Mouse (Mus musculus) hindbrain, embryonic 13.5 days (tissue): ENCODE measurements around the gene Tle1. TPM values are rescaled to one million over a fixed set of nuclear protein-coding genes. Genes with fewer than 3 reads are reported as not detected.
A peak's percentile ranks its signal among the peaks of the same experiment; 100 is the strongest.

Source experiments
- ATAC-seq: fragments of 200-750 bp; cut with Nextera tagmentation; 2 replicates; pipeline ENCODE4 v1.8.0; 2017; ENCODE audit warnings: moderate TSS enrichment; ENCODE audit not compliant: low FRiP score
- H3K27ac ChIP-seq: fragments of 300-500 bp; sonication (generic); 2 replicates; pipeline ENCODE4 v1.5.1; 2015; ENCODE audit warnings: inconsistent platforms, mild to moderate bottlenecking, moderate library complexity
- H3K27me3 ChIP-seq: fragments of 300-500 bp; sonication (generic); 2 replicates; pipeline ENCODE4 v1.6.1; 2015; ENCODE audit warnings: mild to moderate bottlenecking, inconsistent platforms
- H3K36me3 ChIP-seq: fragments of 300-500 bp; sonication (generic); 2 replicates; pipeline ENCODE4 v1.6.1; 2015; ENCODE audit warnings: mild to moderate bottlenecking, inconsistent platforms
- H3K4me1 ChIP-seq: fragments of 300-500 bp; sonication (generic); replicated peaks from 2 replicates; pipeline ENCODE4 v1.6.1; 2015; ENCODE audit warnings: inconsistent platforms
- H3K4me2 ChIP-seq: fragments of 300-500 bp; sonication (generic); 2 replicates; pipeline ENCODE4 v1.6.1; 2015; ENCODE audit warnings: inconsistent platforms, mild to moderate bottlenecking, moderate library complexity
- H3K4me3 ChIP-seq: fragments of 300-500 bp; sonication (generic); 2 replicates; pipeline ENCODE4 v1.5.1; 2015; ENCODE audit warnings: mild to moderate bottlenecking, inconsistent platforms
- H3K9ac ChIP-seq: fragments of 300-500 bp; sonication (generic); 2 replicates; pipeline ENCODE4 v1.6.1; 2015; ENCODE audit warnings: mild to moderate bottlenecking, inconsistent platforms
- H3K9me3 ChIP-seq: fragments of 300-500 bp; sonication (generic); 2 replicates; pipeline ENCODE4 v1.6.1; 2016; ENCODE audit warnings: inconsistent platforms
- WGBS: fragments of 180-500 bp; shearing (Covaris S2); methylation state at CpG from one replicate; pipeline ENCODE4 v1.1.7; 2015; 5-methylcytosine and 5-hydroxymethylcytosine counted together
- polyA plus RNA-seq: library from polyadenylated mRNA; unstranded; fragments of >200 nt; fragmentation: Nextera tagmentation; extraction: Ambion mirVana; gene quantifications from 2 replicates; pipeline ENCODE4 v1.2.1, GENCODE M21; 2015

Tle1 gene
- polyA plus RNA-seq, 1 experiment from 2014 or later, result 45.1 TPM

DNA sequence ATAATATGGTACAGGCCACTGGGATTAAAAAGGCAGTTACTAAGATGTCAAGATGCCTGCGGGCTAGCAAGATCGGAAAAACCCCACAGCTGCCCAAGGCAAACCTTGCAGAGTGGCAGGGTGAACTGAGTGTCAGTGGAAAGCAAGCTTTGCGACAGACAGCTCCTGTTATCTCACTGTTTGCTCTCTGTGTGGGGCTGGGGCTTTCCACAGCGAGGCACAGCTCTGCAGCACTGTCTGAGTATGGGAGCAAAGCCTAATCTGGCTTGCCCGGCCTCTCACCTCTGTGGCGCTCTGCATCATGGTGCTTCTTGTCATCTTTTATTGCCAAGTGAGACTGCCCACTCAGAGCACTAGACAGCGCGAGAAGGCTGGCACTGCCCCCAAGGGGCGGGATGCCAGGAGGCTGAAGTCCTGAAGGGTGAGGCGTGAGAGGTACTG lies 42.8 kb downstream of the Tle1 start:
- peak; percentile 40; the same call in 1 of the 2 replicates for ATAC-seq
- H3K4me1 ChIP-seq, result peaks cover 29% of the 10 kb centered on the region
- H3K9me3 ChIP-seq, result no peaks in the 10 kb centered on the region
- 0 out of 2 replicates have a peak, but pooled peaks cover 6% of the 10 kb centered on the region for H3K27me3 ChIP-seq
- H3K4me2 ChIP-seq, result no peak overlapping the region
- H3K27ac ChIP-seq, result no peak overlapping the region
- 50% methylated on average over 10 of the region's 10 CpGs for WGBS
- H3K36me3 ChIP-seq, result peaks cover 13% of the 10 kb centered on the region
- H3K4me3 ChIP-seq, result no peak overlapping the region
- H3K9ac ChIP-seq, result no peak overlapping the region

DNA sequence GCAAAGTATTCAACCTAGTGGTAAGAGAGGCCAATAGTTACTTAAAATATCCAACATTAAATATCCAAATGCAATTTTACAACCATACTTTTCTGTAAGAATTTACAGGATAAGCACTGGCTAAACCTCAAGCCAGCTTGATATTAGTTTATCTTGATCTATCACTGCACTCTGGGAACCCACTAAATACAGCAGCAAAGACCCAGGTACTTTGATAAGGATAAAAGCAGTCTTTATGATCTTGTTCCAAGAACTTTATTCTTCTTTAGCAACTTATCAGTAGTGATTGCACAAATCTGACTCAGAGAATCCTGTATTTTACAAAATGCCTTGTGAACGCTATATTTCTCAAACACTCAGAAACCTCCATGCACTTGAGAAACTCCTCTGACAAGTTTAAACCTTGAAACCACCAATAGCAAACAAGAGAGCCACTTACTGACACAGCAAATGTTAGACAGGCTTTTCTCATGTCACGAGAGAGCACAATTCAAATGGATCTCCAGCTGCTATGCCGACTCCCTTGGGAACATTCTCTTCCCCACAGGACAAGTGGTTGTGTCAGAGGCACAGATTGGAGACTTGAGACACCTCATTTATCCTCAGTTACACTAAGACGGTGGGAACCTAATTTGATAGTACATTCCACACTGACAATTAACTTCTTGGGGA lies 50.1 kb downstream of the Tle1 start:
- Histone ChIP-seq H3K27ac (no peak overlapping the region), H3K9ac (no peak overlapping the region), H3K36me3 (no peaks in the 10 kb centered on the region), H3K9me3 (no peaks in the 10 kb centered on the region), H3K4me2 (no peak overlapping the region), H3K4me3 (no peak overlapping the region), H3K27me3 (no peaks in the 10 kb centered on the region), H3K4me1 (peaks cover 23% of the 10 kb centered on the region)
- 0 out of 2 replicates have a peak, but pooled peaks have one; percentile 37 for ATAC-seq
- WGBS, result 43% methylated on average over 4 of the region's 4 CpGs

DNA sequence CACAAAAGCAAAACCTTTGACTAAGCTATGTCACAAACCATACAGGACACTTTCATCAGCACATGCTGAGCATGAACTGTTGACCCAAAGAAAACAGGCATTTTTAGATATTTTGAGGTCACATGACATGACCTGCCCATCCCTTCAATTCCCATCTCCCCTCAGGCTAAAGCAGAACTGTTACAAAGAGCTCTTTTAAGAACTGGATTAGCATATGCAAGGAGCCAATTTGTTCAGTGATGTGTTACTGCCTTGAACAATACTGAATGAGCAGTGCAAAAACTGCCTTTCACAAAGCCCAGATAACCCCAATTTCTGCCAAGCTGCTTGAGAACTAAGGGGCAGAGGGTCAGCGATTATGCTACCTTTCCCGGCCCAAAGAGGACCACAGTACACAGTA lies 54.7 kb downstream of the Tle1 start:
- H3K9ac ChIP-seq, result no peak overlapping the region
- no peak overlapping the region for H3K27ac ChIP-seq
- 0 out of 2 replicates have a peak, but pooled peaks cover 7% of the 10 kb centered on the region for H3K27me3 ChIP-seq
- H3K36me3 ChIP-seq, result peaks cover 11% of the 10 kb centered on the region
- peaks cover 17% of the 10 kb centered on the region for H3K4me1 ChIP-seq
- WGBS, result 13% methylated on average over 2 of the region's 2 CpGs
- no peak overlapping the region for H3K4me2 ChIP-seq
- H3K4me3 ChIP-seq, result no peak overlapping the region
- ATAC-seq, result peak; percentile 60; the same call in 1 of the 2 replicates
- H3K9me3 ChIP-seq, result no peaks in the 10 kb centered on the region

DNA sequence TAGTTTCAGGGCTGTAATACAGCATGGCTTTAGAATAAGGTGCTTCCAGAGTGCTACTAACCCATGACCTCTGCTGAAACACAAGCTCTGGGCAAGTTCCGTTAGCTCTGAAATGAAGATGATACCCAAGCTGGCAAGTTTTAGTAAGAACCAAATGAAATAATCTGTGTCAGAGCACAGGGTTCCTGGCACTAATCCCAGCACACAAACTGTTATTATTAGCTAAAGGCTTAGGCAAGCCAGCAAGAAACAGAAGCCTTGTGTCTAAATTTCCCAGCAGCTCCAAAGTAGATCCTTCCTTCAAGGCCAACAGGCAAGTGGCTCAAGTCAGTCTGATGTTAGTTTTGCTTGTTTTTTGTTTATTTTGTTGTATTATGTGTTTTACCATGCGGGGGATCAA lies 56.2 kb downstream of the Tle1 start:
- Histone ChIP-seq H3K4me2 (no peak overlapping the region), H3K36me3 (peaks cover 26% of the 10 kb centered on the region), H3K9ac (no peak overlapping the region), H3K27ac (no peak overlapping the region), H3K4me3 (no peak overlapping the region), H3K27me3 (0 out of 2 replicates have a peak, but pooled peaks cover 7% of the 10 kb centered on the region), H3K4me1 (peaks cover 22% of the 10 kb centered on the region), H3K9me3 (no peaks in the 10 kb centered on the region)
- whole genome bisulfite sequencing, result 87% methylated on average over 2 of the region's 2 CpGs
- no peak for ATAC-seq

DNA sequence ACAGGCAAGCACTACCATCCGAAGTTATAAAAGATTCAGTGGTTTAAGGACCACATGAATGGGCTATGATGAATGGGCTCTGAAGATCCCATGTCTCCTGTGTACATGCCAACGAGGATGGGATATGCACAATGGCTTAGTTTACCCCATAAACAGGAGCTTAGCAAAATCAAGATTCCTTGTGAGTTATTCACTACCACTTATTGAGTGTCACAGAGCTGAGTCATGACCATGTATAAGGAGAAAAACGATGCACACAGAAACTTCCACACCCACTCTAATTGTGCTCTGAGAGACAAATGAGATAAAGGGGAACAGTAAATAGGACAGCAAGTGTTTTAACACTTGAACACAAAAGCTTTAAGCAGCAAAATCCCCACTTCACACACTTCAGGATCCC lies 60.0 kb downstream of the Tle1 start:
- Histone ChIP-seq H3K4me1 (peaks cover 14% of the 10 kb centered on the region), H3K27ac (no peak overlapping the region), H3K4me2 (no peak overlapping the region), H3K9me3 (no peaks in the 10 kb centered on the region), H3K36me3 (peaks cover 56% of the 10 kb centered on the region), H3K27me3 (0 out of 2 replicates have a peak, but pooled peaks cover 7% of the 10 kb centered on the region), H3K9ac (no peak overlapping the region), H3K4me3 (no peak overlapping the region)
- no peak for ATAC-seq
- WGBS, result 80% methylated on average over 3 of the region's 3 CpGs

DNA sequence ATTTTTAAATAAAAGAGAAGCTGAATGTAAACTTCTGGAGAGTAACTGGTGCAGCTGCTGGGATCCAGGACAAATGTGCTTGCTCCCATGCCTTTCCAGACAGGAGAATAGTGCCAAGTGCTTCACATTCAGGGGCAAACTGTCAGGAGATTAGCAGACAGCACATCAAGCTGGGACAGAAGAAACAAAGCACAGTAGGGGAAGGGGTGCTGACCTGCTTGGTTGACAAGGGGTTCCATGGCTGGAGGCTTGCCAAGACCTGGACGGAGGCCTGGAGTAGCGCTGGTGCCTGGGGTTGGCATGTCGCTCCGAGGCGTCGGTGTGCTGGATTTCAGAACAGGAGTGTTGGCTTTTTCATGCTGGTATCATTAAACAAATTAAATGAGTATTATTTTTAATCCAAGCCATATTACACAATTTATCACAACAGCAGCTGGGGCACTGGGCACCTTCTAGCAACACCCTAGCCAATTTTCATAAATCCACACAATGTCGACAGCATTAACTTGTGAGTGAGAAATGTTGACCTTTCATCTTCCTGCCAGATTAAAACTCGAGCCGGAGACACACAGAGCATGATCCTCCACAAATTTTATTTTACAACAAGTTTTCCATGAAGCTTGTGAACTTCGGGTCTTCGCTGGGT lies 61.1 kb downstream of the Tle1 start:
- Histone ChIP-seq H3K4me3 (no peak overlapping the region), H3K36me3 (peaks cover 54% of the 10 kb centered on the region), H3K9ac (no peak overlapping the region), H3K27me3 (0 out of 2 replicates have a peak, but pooled peaks cover 5% of the 10 kb centered on the region), H3K4me2 (no peak overlapping the region), H3K4me1 (peaks cover 14% of the 10 kb centered on the region), H3K27ac (no peak overlapping the region), H3K9me3 (no peaks in the 10 kb centered on the region)
- ATAC-seq, result peak; percentile 81
- 65% methylated on average over 11 of the region's 11 CpGs for WGBS

DNA sequence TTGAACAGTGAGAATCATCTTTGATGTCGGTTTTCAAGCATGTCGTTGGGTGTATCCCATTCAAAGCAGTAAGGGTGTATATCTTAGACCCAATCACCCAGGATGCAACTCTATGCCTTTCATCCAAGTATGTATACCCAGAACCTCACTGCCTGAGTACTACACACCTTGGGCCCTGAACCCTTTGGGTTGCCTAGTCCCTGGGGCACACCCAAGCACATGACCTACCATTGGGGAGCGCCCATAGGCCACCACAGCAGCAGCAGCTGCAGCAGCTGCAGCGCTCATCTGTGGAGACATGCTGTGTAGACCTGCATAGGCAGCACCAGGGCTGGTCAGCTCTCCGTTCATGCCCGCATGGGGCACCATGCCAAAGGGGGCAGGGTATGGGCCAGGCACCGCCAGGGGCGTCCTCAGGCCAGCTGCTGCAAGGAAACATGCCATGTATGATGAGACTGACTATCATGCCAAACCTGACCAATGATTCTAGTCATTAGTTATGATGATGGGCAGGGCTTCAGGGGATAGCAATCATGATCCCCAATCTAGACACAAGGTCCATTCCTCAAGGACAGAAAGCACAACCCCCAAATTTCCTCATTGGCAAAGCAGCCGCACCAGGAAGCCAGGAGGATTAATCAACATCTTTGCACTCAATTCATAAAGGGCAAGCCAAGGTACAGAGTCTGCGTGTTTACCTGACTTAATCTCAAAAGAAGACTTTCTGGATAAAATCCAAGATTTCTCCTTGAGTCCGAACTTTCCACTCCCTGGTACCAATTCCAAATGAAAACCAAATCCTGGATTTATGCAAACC lies 62.2 kb downstream of the Tle1 start:
- no peaks in the 10 kb centered on the region for H3K9me3 ChIP-seq
- H3K36me3 ChIP-seq, result peaks cover 61% of the 10 kb centered on the region
- no peak overlapping the region for H3K9ac ChIP-seq
- no peak for ATAC-seq
- no peak overlapping the region for H3K4me2 ChIP-seq
- H3K4me3 ChIP-seq, result no peak overlapping the region
- WGBS, result 92% methylated on average over 11 of the region's 11 CpGs
- H3K27ac ChIP-seq, result no peak overlapping the region
- peaks cover 14% of the 10 kb centered on the region for H3K4me1 ChIP-seq
- 0 out of 2 replicates have a peak, but pooled peaks cover 3% of the 10 kb centered on the region for H3K27me3 ChIP-seq

DNA sequence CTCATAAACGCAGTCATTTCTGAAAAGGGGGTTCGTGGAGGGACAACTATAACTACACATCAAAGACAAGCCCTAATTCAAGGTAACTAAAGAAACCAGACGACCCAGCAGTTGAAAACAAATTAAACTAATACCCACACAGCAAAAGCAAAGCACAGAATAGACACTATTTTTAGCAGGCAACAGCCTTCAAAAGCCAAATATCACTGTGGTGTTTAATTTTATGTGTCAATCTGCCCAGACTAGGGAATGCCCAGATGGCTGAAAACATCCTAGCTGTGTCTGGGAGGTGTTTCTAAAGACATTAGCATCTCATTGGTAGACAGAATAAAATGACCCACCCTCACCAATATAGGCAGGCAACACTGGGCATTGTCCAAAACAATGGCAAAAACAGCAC lies 68.1 kb downstream of the Tle1 start:
- Histone ChIP-seq H3K4me1 (no peaks in the 10 kb centered on the region), H3K9me3 (no peaks in the 10 kb centered on the region), H3K27me3 (no peaks in the 10 kb centered on the region), H3K4me3 (no peak overlapping the region), H3K4me2 (no peak overlapping the region), H3K27ac (no peak overlapping the region), H3K9ac (no peak overlapping the region), H3K36me3 (peaks cover 36% of the 10 kb centered on the region)
- 84% methylated on average over 3 of the region's 3 CpGs for WGBS
- ATAC-seq, result no peak

DNA sequence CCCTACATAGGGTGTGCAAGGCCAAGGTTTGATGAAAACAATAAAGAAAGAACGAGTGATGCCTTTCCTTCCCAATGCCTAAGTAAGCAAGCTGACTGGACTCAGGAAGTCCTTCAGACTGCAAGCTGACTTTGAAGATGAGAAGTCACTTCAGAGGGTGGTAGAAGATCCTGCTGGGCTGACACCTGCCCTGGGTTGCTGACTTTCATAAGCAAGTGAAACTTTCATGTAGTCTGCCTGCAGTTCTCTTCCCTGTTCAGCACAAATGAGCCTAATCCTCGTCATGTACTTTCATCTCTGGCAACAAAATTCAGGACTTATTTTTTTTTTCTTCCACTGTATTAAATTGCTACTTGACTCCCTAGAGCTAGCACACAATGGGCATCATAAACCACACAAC lies 73.1 kb downstream of the Tle1 start:
- Histone ChIP-seq H3K4me3 (no peak overlapping the region), H3K27ac (no peak overlapping the region), H3K9ac (no peak overlapping the region), H3K4me2 (no peak overlapping the region), H3K4me1 (no peaks in the 10 kb centered on the region), H3K36me3 (peaks cover 32% of the 10 kb centered on the region), H3K27me3 (no peaks in the 10 kb centered on the region), H3K9me3 (no peaks in the 10 kb centered on the region)
- ATAC-seq, result no peak
- 66% methylated on average over 2 of the region's 2 CpGs for WGBS

DNA sequence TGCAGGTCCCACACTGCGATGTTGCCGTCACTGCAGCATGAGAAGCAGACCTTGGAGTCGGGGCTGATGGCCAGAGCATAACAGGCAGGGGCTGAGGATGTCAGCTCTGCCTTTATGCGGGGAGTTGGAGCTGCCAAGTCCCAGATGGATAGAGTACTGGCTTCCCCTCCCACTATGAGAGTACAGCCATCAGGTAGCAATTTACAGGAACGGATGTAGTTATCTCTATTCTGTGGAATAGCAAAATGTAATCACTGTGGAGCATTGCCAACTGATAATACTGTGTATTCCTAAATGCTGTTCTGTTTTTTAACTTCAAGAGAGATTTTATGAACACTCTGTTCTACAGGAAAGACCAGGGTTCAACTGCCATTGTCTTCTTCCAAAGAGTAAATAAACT lies 75.9 kb downstream of the Tle1 start:
- H3K9ac ChIP-seq, result no peak overlapping the region
- H3K4me1 ChIP-seq, result no peaks in the 10 kb centered on the region
- H3K4me2 ChIP-seq, result no peak overlapping the region
- H3K27ac ChIP-seq, result no peak overlapping the region
- no peak overlapping the region for H3K4me3 ChIP-seq
- no peaks in the 10 kb centered on the region for H3K9me3 ChIP-seq
- H3K27me3 ChIP-seq, result no peaks in the 10 kb centered on the region
- 88% methylated on average over 5 of the region's 5 CpGs for WGBS
- H3K36me3 ChIP-seq, result peaks cover 49% of the 10 kb centered on the region
- no peak for ATAC-seq

DNA sequence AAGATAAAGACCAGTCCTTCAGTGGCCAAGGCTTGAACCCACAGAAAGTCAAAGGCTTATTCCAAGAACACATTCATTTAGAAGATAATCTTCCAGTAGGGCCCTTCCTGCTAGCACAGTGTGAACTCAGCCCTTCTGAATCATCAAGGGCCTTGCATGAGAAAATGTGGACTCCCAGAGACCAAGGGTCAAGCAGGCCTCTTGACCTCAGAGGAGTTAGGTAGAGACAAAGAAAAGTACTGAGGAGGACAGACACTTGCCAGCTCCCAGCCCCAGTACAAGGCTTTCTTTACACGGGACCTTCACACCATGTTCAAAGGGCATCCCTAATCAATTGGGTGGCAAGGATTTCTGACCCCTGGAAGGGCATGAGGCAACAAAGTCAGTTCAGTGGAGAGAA lies 77.9 kb downstream of the Tle1 start:
- Histone ChIP-seq H3K4me2 (no peak overlapping the region), H3K36me3 (peaks cover 60% of the 10 kb centered on the region), H3K27ac (no peak overlapping the region), H3K4me1 (no peaks in the 10 kb centered on the region), H3K27me3 (no peaks in the 10 kb centered on the region), H3K9me3 (no peaks in the 10 kb centered on the region), H3K4me3 (no peak overlapping the region), H3K9ac (no peak overlapping the region)
- 14% methylated on average over 1 of the region's 1 CpGs for whole genome bisulfite sequencing
- no peak for ATAC-seq

DNA sequence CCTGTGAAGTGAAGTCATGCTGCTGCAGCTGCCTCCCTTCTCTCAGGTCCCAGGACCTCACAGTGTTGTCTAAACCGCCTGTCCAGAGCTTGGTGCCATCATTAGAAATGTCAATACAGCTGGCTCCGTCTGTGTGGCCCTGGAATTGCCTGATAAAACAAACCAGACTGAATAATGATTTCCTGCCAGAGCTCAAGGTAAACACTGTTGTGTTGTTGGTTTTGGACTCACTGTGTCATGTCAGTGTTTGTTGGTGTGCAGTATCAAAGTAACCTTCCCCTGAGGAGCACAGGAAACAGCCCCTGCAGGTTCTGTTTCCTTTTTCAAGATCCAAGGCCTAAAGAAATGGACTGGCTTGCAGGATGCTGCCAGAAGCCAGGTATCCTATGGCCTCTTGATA lies 78.4 kb downstream of the Tle1 start:
- Histone ChIP-seq H3K9me3 (no peaks in the 10 kb centered on the region), H3K36me3 (peaks cover 63% of the 10 kb centered on the region), H3K9ac (no peak overlapping the region), H3K4me2 (no peak overlapping the region), H3K27me3 (no peaks in the 10 kb centered on the region), H3K4me3 (no peak overlapping the region), H3K4me1 (no peaks in the 10 kb centered on the region), H3K27ac (no peak overlapping the region)
- ATAC-seq, result no peak
- whole genome bisulfite sequencing, result 69% methylated on average over 2 of the region's 2 CpGs
